Mouse (Mus musculus): ENCODE data around the gene Rsph10b.
A peak's percentile ranks its signal among the peaks of the same experiment; 100 is the strongest.

Gene Rsph10b

GRCm38 (mm10) chr5:143932831-143933230 is at the start of gene Rsph10b:
Rsph10b (plus strand) TSS chr5:143933035.
- no peak for DNase-seq

GRCm38 (mm10) chr5:143885274-143885673 is 47.6 kb upstream of the Rsph10b start:
- DNase-seq = no peak

DNA sequence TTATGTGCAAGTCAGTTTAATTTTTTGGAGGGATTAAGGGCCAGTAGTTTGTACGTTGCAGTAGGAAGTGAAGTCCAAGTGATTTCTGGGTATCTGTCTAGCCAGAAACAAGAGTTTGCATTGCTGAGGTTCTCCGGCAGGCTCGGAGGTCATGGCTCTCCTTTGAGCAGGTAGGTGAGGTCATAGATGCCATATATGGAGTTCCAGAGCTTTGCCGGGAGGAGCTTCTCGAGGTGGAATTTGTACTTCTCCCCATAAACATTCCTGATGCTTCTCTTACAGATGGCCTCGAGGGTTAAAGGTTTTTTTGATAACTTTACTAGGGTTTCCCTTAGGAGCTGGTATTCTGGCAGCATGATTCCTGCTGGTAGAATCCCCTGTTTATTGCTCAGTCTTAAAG is 42.1 kb upstream of the Rsph10b start:
- no peak for DNase-seq

DNA sequence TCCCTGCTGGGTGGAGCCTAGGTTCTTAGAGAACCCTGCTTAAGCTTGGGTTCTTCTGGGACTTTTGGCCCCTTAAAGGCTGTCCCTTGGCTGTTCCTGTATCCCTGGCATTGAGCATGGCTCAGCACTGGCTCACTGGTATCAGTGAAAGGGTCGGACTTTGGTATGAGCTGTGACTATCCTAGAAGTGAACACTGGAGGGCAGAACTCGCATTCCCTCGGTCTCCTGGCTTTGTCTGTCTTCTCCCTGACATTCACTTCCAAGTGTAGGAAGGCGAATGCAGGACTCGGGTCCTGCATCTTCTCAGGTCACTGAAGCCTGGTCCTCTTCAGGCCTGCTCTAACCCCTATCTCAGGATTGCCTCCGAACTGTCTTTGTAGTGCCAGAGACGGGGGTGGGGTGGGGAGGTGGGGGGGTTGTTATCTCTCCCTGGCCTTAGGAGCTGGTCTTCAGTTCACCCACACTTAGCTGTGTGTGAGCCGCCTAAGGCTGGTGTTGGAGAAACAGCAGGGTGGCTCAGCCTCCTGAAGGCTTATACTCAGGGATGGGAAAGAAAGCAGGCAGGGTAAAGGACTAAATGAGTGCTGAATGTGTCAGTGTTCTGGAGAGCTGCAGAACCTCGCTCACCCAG is 40.5 kb upstream of the Rsph10b start:
- DNase-seq = no peak

- no peak for DNase-seq
Observed at GRCm38 (mm10) chr5:143893396-143893795, 39.4 kb upstream of the Rsph10b start.

DNA sequence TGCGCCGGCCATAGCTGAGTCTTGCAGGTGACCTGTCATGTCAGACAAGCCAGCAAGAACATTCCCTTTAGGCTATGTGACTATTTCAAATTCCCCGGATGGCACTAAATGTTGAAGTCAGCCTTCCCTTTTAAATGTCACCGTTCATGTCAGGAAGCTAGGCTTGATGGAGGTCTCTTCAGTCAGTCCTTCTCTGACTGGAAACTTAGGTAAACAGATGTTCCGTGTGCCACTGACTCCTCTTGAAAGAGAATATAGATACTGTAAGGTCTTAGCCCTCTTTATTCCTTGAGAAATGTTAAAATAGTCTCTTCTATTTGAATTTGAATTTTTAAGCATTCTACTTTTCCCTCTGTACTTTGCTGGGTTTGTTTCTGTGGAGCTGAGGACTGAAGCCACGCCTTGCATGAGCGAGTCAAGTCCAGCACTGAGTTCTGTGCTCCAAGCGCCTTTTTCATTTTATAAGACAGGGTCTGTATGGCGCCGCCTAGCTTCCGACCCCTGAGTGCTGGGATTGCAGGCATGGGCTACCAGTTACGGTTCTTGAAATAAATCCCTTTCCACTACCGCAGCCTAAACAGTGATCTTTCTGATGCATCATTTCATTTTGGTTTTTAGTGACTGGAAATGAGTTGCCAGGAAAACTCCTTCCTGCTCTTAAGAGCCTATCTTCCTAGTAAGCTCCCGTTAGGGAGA is 35.1 kb upstream of the Rsph10b start, which contains the start of gene Ankrd61:
TSS of gene Ankrd61 (minus strand) at position 51 of the 696 bp plus-strand sequence.
- no peak for DNase-seq

DNA sequence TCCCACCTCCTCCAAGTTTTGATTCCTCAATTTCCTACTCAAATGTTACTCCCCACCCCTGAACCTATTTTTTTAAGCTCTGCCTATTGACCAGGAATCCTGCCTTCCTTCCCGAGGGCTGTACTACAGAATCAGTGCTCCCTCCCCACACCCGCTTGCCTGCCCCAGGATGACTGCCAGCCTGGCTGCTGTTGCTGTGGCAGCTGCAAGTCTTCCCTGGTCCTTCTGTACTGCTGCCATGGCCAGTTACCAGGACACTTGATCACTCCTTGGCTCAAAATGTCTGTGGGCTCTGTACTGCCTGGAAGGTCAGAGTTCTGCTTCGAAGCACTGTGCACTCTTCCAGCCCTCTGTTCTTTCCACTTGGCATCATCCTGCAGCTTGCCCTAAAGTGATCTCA is 30.7 kb upstream of the Rsph10b start:
- no peak for DNase-seq

- DNase-seq = no peak
Observed at GRCm38 (mm10) chr5:143903813-143904212, 29.0 kb upstream of the Rsph10b start.

DNA sequence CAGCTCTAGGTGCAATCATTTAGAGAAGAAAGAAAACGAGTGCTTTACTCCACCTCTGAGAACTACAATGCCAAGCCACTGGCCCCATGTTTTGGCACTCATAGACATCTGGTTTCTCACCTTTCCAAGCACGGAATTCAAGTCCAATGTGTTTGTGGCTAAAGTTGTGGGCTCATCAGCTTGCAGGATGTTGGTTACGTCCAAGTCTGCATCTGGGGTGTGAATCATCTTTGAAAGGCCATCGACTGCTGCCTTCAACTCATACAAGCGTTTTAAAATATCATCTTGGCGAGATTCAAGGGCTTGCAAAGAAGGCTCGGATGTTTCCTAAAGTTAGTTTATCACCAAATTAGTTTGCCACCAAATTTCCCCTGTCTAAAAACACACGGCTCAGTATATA is 26.4 kb upstream of the Rsph10b start:
- DNase-seq = no peak

DNA sequence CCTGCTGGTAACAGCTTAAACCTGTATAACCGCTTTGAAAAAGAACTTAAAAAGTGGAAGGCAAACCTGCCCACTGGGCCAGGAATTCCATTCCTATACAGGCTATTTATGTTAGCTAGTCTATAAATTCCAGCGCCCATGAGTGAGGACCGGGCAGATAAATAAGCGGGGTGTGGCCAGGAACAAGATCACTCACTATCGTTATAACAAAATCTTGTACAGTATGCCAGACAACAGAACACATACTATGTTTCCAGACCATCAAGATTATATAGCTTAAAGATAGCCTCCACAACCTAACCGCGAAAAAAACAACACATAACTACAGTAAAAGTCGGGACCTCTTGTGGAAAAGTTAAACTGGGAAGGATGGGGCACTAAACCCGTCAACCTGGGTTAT is 23.9 kb upstream of the Rsph10b start:
- no peak for DNase-seq

- DNase-seq = peak; percentile 90 to 91
Observed at GRCm38 (mm10) chr5:143909417-143910400, 23.1 kb upstream of the Rsph10b start, which contains the start of the genes Aimp2 and Pms2. Aimp2 (minus strand) TSS chr5:143909847. Pms2 (plus strand) TSS chr5:143909964.

DNA sequence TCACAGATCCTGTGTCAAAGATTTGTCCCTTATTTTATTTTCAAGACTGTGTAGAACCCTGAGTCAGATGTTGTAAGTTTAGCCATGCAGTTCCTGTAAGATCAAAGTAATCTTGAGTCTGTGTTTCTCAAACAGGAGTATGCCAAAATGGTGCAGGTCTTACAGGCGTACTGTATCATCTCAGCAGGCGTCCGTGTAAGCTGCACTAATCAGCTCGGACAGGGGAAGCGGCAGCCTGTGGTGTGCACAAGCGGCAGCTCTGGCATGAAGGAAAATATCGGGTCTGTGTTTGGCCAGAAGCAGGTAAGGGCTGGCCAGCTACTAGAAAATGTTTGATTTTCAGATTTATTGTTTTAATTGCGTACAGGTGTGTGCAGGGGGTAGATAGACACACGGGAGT is 16.6 kb upstream of the Rsph10b start:
- no peak for DNase-seq

DNA sequence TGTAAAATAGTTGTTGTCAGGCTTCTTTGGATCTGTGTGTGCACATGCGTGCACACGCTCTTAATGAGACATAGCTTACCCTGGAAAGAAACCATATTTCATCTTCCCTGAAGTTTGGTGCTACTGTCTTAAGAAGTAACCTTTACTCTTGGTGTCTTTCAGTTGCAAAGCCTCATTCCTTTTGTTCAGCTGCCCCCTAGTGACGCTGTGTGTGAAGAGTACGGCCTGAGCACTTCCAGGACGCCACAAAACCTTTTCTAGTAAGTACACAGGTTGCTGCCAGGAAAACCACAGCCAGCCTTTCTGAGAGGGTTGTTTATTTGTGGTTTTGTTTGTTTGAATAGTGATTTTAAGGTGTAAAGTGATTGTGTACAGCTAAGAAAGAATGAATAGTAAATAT is 15.4 kb upstream of the Rsph10b start:
- DNase-seq = peak; percentile 62 to 63

DNA sequence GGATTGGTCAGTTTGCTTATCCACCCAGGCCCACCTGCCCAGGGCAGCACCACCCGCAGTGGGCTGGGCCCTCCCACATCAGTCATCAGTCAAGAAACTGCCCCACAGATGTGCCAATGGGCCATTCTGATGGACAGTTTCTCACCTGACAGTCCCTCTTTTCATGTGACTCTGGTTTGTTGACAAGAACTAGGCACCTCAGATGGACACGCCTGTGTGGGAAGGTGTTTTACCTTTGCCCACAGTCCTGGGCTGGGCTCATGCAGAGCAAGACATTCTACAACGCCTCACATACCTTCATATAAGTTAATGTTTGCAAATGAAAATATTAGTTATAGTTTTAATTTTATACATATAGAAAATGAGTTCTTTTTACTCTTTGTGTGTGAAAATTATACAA is 14.7 kb upstream of the Rsph10b start:
- DNase-seq = no peak

DNA sequence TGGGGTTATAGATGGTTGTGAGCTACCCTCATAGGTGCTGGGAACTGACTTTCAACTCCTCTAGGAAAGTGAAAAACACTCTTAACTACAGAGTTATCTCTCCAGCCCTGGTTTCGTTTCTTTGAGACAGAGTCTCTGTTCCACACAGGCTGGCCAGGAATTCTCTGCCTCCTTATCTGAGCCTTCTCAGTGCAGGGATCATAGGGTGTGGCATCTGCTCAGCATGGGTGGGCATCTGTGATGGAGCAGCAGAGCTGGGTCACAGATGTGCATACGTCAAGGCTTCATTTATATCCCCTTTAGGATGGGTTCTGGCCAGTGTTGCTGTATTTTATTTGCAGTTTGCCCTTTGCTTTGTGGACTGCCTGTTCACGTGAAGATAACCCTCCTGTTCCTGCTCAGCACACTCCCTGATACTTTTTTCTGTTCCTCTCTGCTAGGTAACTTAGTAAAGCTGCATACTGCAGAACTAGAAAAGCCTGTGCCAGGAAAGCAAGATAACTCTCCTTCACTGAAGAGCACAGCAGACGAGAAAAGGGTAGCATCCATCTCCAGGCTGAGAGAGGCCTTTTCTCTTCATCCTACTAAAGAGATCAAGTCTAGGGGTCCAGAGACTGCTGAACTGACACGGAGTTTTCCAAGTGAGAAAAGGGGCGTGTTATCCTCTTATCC is 7.9 kb upstream of the Rsph10b start:
- no peak for DNase-seq

- DNase-seq = no peak
Observed at GRCm38 (mm10) chr5:143927875-143928274, 5.0 kb upstream of the Rsph10b start, which contains the start of gene Gm42421. Gm42421 (plus strand) TSS chr5:143928175.

DNA sequence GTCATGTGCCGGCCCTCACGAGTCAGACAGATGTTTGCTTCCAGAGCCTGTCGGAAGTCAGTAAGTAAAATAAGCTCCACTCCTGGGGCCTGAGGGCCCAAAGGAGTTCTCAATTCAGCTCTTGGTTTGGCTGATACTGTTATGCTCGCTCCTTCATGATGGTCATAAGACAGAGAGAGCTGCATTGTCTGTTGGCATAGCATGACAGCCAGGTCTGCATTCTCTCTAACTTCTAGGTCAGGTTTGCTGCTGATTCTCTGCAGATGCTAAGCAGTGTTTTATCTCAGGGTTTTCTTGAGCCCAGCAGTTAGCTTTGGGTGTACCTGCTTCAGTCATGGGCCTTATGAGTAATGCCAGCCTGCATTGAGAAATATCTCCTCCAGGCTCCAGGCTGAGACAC is 3.5 kb upstream of the Rsph10b start:
- DNase-seq = no peak

DNA sequence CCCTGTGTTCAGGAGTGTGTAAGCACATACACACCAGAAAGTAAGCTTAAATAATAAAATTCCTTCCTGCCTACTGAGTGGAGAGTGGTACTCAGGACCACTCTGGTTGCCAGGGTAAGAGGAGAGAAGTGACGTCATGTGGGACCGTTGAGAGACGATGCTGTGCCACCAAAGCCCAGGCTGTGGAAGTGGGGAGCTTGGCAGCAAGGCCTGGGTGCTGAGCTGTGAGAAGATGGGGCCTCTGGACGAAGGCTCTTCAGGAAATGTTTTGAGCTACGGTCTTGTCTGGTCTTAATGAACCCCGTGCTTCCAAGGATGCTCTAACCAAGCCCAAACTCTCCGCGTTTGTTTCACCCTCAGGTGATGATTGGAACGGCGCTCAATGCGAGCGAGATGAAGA is 2.2 kb upstream of the Rsph10b start:
- DNase-seq = no peak

GRCm38 (mm10) chr5:143931863-143932580 is 813 bp upstream of the Rsph10b start:
- no peak for DNase-seq

- DNase-seq = no peak
Observed at GRCm38 (mm10) chr5:143933414-143933813, 579 bp downstream of the Rsph10b start.

DNA sequence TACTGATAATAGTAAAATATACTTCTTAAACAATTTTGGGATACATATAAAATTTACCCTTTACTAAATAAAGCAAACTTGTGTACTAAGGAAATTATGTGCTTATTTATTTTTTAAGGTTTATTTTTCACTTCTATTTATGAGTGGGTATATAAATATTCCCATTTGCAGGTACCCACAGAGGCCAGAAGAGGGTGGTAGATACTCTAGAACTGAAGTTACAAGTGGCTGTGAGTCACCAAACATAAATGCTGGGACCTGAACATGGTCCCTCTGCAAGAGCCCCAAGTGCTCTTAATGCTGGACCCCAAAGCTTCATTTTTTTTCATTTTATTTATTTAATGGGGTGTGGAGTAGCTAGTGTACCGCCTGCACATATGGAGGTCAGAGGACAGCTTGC is 1.0 kb downstream of the Rsph10b start:
- no peak for DNase-seq

DNA sequence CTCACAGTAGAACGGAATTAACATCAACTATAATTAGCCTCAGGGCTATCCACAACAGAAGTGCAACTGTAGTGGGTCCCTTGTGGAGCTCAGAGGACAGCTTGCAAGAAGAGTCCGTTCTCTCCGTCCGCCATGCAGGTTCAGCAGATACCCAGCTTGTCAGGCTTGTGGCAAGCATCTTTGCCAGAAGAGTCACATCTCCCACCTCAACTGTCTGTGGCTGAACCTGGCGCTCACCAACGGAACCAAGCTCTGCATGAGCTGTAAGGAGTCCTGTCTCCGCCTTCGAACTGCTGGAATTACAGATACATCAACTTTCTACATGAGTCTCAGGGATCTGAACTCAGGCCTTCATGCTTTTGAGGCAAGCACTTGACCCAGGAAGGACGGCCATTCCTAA is 3.3 kb downstream of the Rsph10b start:
- DNase-seq = no peak

All from B cell, adult 2 months (primary cell).